Mouse (Mus musculus) embryonic facial prominence, embryonic 11.5 days (tissue): ENCODE data around the gene Dock11. TPM values are rescaled to one million over a fixed set of nuclear protein-coding genes. Genes with fewer than 3 reads are reported as not detected.
A peak's percentile ranks its signal among the peaks of the same experiment; 100 is the strongest.

Experiments
- ATAC-seq: fragments of 200-750 bp; cut with Nextera tagmentation; replicated peaks from 2 replicates; pipeline ENCODE4 v1.8.0; 2017; ENCODE audit warnings: low read depth; ENCODE audit not compliant: insufficient number of reproducible peaks, low FRiP score, low TSS enrichment
- DNase-seq: peaks from one replicate; pipeline ENCODE4 v3.0.0-alpha.2; 2015; ENCODE audit warnings: low spot score
- H3K27ac ChIP-seq: fragments of 300-500 bp; sonication (generic); replicated peaks from 2 replicates; pipeline ENCODE4 v1.5.1; 2014; ENCODE audit warnings: mild to moderate bottlenecking, low read depth, low read length, control low read depth
- H3K27me3 ChIP-seq: fragments of 300-500 bp; sonication (generic); 2 replicates; pipeline ENCODE4 v1.6.1; 2014; ENCODE audit warnings: mild to moderate bottlenecking, low read length, moderate library complexity, mixed read lengths; ENCODE audit not compliant: control insufficient read depth, insufficient read depth
- H3K36me3 ChIP-seq: fragments of 300-500 bp; sonication (generic); replicated peaks from 2 replicates; pipeline ENCODE4 v1.6.1; 2014; ENCODE audit warnings: low read depth, mild to moderate bottlenecking, low read length, moderate library complexity, mixed read lengths; ENCODE audit not compliant: control insufficient read depth, insufficient read depth
- H3K4me1 ChIP-seq: fragments of 300-500 bp; sonication (generic); 2 replicates; pipeline ENCODE4 v1.6.1; 2014; ENCODE audit warnings: low read length, mixed read lengths; ENCODE audit not compliant: control insufficient read depth, insufficient read depth
- H3K4me2 ChIP-seq: fragments of 300-500 bp; sonication (generic); 2 replicates; pipeline ENCODE4 v1.6.1; 2014; ENCODE audit warnings: low read depth, mild to moderate bottlenecking, control low read depth, low read length, moderate library complexity
- H3K4me3 ChIP-seq: fragments of 300-500 bp; sonication (generic); 2 replicates; pipeline ENCODE4 v1.5.1; 2014; ENCODE audit warnings: low read depth, low read length, control low read depth
- H3K9ac ChIP-seq: fragments of 300-500 bp; sonication (generic); replicated peaks from 2 replicates; pipeline ENCODE4 v1.6.1; 2014; ENCODE audit warnings: mild to moderate bottlenecking, control low read depth, low read length
- H3K9me3 ChIP-seq: fragments of 300-500 bp; sonication (generic); replicated peaks from 2 replicates; pipeline ENCODE4 v1.6.1; 2016; ENCODE audit warnings: mild to moderate bottlenecking, low read length, inconsistent platforms, mixed read lengths; ENCODE audit not compliant: control insufficient read depth
- WGBS: fragments of 180-500 bp; shearing (Covaris S2); extraction: QIAGEN DNeasy Blood & Tissue Kit; methylation state at CpG from one replicate; pipeline ENCODE4 v1.1.7; 2014; 5-methylcytosine and 5-hydroxymethylcytosine counted together
- polyA plus RNA-seq: library from polyadenylated mRNA; unstranded; fragments of >200 nt; fragmentation: Nextera tagmentation; extraction: Ambion mirVana; gene quantifications from 2 replicates; pipeline ENCODE4 v1.2.1, GENCODE M21; 2014

Gene Dock11
- polyA plus RNA-seq, 1 experiment from 2014 or later = 27.5 TPM

DNA sequence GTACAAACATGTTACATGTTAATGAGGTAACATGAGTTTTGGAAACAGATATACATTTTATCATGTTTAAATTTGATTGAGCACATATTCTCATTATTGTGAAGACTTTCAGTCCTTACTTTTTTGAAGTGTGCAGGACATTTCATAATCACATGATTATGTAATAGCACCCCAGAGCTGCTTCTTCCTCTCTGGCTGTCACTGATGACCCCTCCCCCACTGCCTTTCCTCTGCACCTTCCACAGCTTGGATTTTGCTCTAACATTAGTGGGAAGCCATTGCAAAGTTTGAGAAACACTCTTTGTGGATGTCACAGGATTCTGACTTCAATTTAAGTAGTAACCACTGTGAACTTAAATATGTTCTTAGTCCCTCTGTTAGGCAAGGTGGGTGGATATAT lies 67.6 kb downstream of the Dock11 start:
- H3K27me3 ChIP-seq = no peaks in the 10 kb centered on the region
- H3K4me3 ChIP-seq = no peak overlapping the region
- DNase-seq (no peak), ATAC-seq (no peak)
- no peaks in the 10 kb centered on the region for H3K4me1 ChIP-seq
- no peak overlapping the region for H3K4me2 ChIP-seq
- no peak overlapping the region for H3K27ac ChIP-seq
- no peaks in the 10 kb centered on the region for H3K9me3 ChIP-seq
- no peaks in the 10 kb centered on the region for H3K36me3 ChIP-seq
- H3K9ac ChIP-seq = no peak overlapping the region

DNA sequence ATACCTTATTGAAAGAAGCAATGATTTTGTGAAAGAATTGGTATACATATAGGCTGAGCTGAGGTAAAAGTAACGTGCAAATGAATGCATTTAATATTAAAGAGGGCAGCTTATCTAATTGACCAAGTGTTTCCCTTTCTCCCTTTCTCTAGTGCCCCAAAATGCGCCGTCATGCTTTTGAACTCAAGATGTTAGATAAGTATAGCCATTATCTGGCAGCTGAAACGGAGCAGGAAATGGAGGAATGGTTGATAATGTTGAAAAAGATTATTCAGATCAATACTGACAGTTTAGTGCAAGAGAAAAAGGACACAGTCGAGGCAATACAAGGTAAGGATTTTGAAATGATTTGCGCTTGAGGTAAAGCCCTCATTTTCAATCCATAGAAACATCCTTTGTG lies 74.5 kb downstream of the Dock11 start:
- H3K9ac ChIP-seq = no peak overlapping the region
- WGBS = 76% methylated on average over 6 of the region's 6 CpGs
- no peak overlapping the region for H3K27ac ChIP-seq
- H3K4me1 ChIP-seq = no peaks in the 10 kb centered on the region
- ATAC-seq (no peak), DNase-seq (no peak)
- no peaks in the 10 kb centered on the region for H3K27me3 ChIP-seq
- no peak overlapping the region for H3K4me3 ChIP-seq
- H3K4me2 ChIP-seq = no peak overlapping the region
- no peaks in the 10 kb centered on the region for H3K9me3 ChIP-seq
- no peaks in the 10 kb centered on the region for H3K36me3 ChIP-seq

DNA sequence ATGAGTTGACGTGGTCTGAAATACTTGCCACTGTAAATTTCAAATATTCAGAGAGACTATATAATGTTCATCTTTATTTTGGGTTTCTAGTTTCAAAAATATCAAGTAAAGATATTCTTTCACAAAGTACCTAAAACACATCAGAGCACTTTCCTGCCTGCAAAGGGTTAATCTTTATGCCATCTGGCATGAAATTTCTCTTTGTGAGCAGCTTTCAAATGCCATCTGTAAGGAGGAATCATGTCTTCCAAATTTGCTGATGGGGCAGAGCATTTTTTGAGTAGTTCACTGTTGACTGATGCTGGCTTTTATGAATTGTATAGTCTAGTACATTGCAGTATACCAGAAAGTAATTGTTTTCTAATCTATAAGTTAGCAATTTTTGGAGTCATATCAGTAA lies 80.6 kb downstream of the Dock11 start:
- Histone ChIP-seq H3K4me1 (no peaks in the 10 kb centered on the region), H3K9me3 (no peaks in the 10 kb centered on the region), H3K4me2 (no peak overlapping the region), H3K27me3 (no peaks in the 10 kb centered on the region), H3K36me3 (no peaks in the 10 kb centered on the region), H3K4me3 (no peak overlapping the region), H3K9ac (no peak overlapping the region), H3K27ac (no peak overlapping the region)
- ATAC-seq (no peak), DNase-seq (no peak)
- 88% methylated on average over 1 of the region's 1 CpGs for WGBS

DNA sequence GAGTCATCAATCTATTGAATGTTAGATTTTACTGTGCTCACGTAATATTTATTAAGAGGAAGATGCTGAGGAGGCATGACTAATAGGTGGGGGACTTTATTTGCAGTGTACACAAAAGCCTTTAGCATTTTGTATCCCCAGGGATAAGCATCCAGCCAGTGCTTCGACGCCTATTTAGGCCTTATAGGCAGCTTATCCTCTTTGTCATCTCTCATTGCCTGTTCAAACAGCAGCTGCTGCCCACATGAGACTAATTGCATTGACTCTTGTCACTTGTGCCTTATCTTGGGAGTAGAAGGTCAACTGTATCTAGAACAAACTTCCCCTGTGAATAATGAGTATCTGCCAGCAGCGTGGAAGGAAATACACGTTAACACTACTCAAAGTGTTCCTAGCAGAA lies 88.0 kb downstream of the Dock11 start:
- no peak for DNase-seq
- Histone ChIP-seq H3K4me1 (no peaks in the 10 kb centered on the region), H3K9ac (no peak overlapping the region), H3K4me3 (no peak overlapping the region), H3K9me3 (no peaks in the 10 kb centered on the region), H3K4me2 (no peak overlapping the region), H3K27me3 (no peaks in the 10 kb centered on the region), H3K27ac (no peak overlapping the region), H3K36me3 (no peaks in the 10 kb centered on the region)
- WGBS = 73% methylated on average over 5 of the region's 5 CpGs
- ATAC-seq = no peak

DNA sequence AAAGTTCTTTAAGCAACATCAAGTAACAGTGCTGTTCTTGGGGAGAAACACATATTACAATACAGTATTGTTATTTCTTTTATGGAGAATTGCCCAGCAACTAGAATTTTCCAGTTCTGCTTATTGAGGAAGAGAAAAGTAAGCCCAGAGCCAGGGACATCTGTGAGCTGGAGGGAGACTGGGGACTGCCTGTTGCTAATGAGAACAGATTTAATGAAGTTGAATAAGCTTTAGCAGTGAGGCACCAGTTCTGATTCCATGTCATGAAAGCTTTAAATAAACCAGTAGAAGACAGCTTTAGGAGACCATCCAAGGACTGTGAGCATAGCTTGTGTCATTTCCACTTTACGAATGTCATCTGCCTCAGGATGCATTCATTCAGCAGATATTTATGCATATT lies 99.3 kb downstream of the Dock11 start:
- H3K4me3 ChIP-seq = no peak overlapping the region
- no peaks in the 10 kb centered on the region for H3K4me1 ChIP-seq
- DNase-seq (no peak), ATAC-seq (no peak)
- 86% methylated on average over 1 of the region's 1 CpGs for WGBS
- H3K27me3 ChIP-seq = no peaks in the 10 kb centered on the region
- H3K27ac ChIP-seq = no peak overlapping the region
- no peak overlapping the region for H3K9ac ChIP-seq
- H3K9me3 ChIP-seq = no peaks in the 10 kb centered on the region
- H3K36me3 ChIP-seq = no peaks in the 10 kb centered on the region
- H3K4me2 ChIP-seq = no peak overlapping the region

DNA sequence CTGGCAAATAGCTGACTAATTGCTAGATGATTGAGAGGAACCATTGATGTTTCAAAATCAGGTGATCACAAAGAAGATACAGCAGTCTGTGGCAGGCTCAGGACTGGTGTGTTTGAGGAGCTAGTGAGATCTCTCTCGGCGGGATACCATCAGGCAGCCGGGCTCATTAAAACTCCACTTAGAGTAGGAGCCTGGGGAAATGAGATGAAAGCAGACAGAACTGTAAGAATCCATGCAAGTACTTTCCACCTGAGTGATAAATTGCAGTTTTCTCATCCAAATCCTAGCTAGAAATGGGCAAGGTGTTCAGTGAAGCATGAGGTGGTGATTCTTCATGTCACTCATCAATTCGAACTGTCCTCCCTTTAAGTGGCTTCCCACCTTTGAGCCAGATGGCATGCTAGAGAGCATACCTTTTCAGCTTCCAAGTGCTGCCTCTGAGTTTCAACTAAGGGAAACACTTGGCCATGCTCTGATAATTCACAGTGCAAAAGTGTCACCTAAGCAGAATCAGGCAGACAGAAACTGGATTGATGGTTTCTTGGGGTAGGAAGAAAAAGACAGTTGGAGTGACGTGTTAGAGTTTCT lies 102.0 kb downstream of the Dock11 start:
- H3K9me3 ChIP-seq = no peaks in the 10 kb centered on the region
- H3K4me2 ChIP-seq = no peak overlapping the region
- H3K4me3 ChIP-seq = no peak overlapping the region
- no peak overlapping the region for H3K27ac ChIP-seq
- 82% methylated on average over 5 of the region's 5 CpGs for WGBS
- H3K4me1 ChIP-seq = no peaks in the 10 kb centered on the region
- ATAC-seq = no peak
- no peak for DNase-seq
- no peaks in the 10 kb centered on the region for H3K36me3 ChIP-seq
- H3K27me3 ChIP-seq = no peaks in the 10 kb centered on the region
- H3K9ac ChIP-seq = no peak overlapping the region

DNA sequence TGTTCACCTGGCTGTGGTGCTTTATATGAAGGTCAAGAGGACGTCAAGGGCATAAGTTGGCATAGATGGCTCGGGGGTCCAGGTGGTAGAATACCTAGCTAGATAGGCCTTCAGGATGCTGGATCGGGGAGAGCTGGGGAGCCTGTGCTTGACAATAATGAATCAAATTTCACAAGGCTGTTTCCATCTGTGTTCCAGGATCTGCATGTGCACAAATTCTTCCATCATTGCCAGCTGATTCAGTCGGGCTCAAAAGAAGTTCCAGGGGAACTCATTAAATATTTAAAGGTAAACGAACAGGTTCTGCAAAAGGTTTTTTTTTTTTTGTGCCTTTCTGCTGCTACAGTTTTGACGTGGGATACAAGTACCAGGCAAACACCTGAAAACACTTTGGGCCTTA lies 105.6 kb downstream of the Dock11 start:
- DNase-seq (no peak), ATAC-seq (no peak)
- Histone ChIP-seq H3K9ac (no peak overlapping the region), H3K4me2 (no peak overlapping the region), H3K4me1 (no peaks in the 10 kb centered on the region), H3K4me3 (no peak overlapping the region), H3K36me3 (no peaks in the 10 kb centered on the region), H3K27ac (no peak overlapping the region), H3K27me3 (no peaks in the 10 kb centered on the region), H3K9me3 (no peaks in the 10 kb centered on the region)
- 75% methylated on average over 6 of the region's 6 CpGs for WGBS

DNA sequence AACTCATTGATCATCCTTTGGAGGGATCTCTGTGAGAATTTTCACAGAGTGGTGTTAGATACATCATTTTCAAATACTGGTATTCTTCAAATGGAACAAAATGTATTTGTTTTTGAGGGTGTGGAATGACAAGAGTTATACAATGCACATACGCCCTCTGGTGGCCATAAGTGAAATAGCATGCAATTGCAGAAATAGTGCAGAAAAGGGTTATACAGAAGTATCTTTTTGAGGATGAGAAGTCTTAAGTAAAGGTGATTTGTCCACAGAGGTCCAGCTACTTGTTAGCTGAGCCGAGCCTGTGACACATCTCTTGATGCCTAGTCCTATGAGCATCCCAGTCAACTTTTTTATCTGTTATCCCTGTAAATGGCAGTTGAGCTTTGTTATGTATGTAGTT lies 108.4 kb downstream of the Dock11 start:
- Histone ChIP-seq H3K4me3 (no peak overlapping the region), H3K4me2 (no peak overlapping the region), H3K9ac (no peak overlapping the region), H3K9me3 (no peaks in the 10 kb centered on the region), H3K4me1 (no peaks in the 10 kb centered on the region), H3K27me3 (no peaks in the 10 kb centered on the region), H3K36me3 (no peaks in the 10 kb centered on the region), H3K27ac (no peak overlapping the region)
- WGBS = 27% methylated on average over 2 of the region's 2 CpGs
- peak; percentile 44 for DNase-seq
- no peak for ATAC-seq
